Mouse (Mus musculus) liver, postnatal 0 days (tissue): Measurements from ENCODE around the gene 0610010K14Rik. TPM values are rescaled to one million over a fixed set of nuclear protein-coding genes. Genes with fewer than 3 reads are reported as not detected.
A peak's percentile ranks its signal among the peaks of the same experiment; 100 is the strongest.

Experiments
- ATAC-seq: fragments of 200-750 bp; cut with Nextera tagmentation; 2 replicates; pipeline ENCODE4 v1.8.0; 2017; ENCODE audit warnings: mild to moderate bottlenecking, moderate library complexity
- DNase-seq: peaks from one replicate; pipeline ENCODE4 v3.0.0-alpha.2; 2016
- H3K27ac ChIP-seq: fragments of 300-500 bp; sonication (generic); 2 replicates; pipeline ENCODE4 v1.5.1; 2014; ENCODE audit warnings: antibody characterized with exemption, moderate library complexity, mild to moderate bottlenecking, low read depth
- H3K27me3 ChIP-seq: fragments of 300-500 bp; sonication (generic); 2 replicates; pipeline ENCODE4 v1.6.1; 2014; ENCODE audit warnings: low read length, control low read depth, mixed read lengths; ENCODE audit not compliant: insufficient read depth
- H3K36me3 ChIP-seq: fragments of 300-500 bp; sonication (generic); replicated peaks from 2 replicates; pipeline ENCODE4 v1.6.1; 2014; ENCODE audit warnings: mild to moderate bottlenecking, control low read depth, low read length, moderate library complexity, mixed read lengths; ENCODE audit not compliant: insufficient read depth
- H3K4me1 ChIP-seq: fragments of 300-500 bp; sonication (generic); 2 replicates; pipeline ENCODE4 v1.6.1; 2014; ENCODE audit warnings: antibody characterized with exemption, mild to moderate bottlenecking, control low read depth; ENCODE audit not compliant: insufficient read depth
- H3K4me2 ChIP-seq: fragments of 300-500 bp; sonication (generic); 2 replicates; pipeline ENCODE4 v1.6.1; 2014; ENCODE audit warnings: low read depth, mild to moderate bottlenecking, low read length, moderate library complexity, mixed read lengths
- H3K4me3 ChIP-seq: fragments of 300-500 bp; sonication (generic); 2 replicates; pipeline ENCODE4 v1.5.1; 2014; ENCODE audit warnings: low read depth, low read length
- H3K9ac ChIP-seq: fragments of 300-500 bp; sonication (generic); replicated peaks from 2 replicates; pipeline ENCODE4 v1.6.1; 2014; ENCODE audit warnings: mild to moderate bottlenecking, moderate library complexity
- H3K9me3 ChIP-seq: fragments of 300-500 bp; sonication (generic); 2 replicates; pipeline ENCODE4 v1.6.1; 2016; ENCODE audit warnings: mild to moderate bottlenecking, control low read depth, low read length, mixed read lengths
- CTCF ChIP-seq: sonication (generic); IDR thresholded peaks from 2 replicates; pipeline ENCODE4 v1.5.1; 2016; ENCODE audit warnings: antibody characterized with exemption, low read depth
- EP300 ChIP-seq: IDR thresholded peaks from 2 replicates; pipeline ENCODE4 v1.6.1; 2016; ENCODE audit warnings: antibody characterized with exemption, low read depth, mild to moderate bottlenecking
- WGBS: fragments of 180-500 bp; shearing (Covaris S2); extraction: QIAGEN DNeasy Blood & Tissue Kit; methylation state at CpG from one replicate; pipeline ENCODE4 v1.1.7; 2014; ENCODE audit not compliant: insufficient replicate concordance; 5-methylcytosine and 5-hydroxymethylcytosine counted together
- polyA plus RNA-seq: library from polyadenylated mRNA; unstranded; fragments of >200 nt; fragmentation: Nextera tagmentation; extraction: Ambion mirVana; gene quantifications from 2 replicates; pipeline ENCODE4 v1.2.1, GENCODE M21; 2015

The 0610010K14Rik gene
- polyA plus RNA-seq, 1 experiment from 2014 or later: 48.9 TPM

DNA sequence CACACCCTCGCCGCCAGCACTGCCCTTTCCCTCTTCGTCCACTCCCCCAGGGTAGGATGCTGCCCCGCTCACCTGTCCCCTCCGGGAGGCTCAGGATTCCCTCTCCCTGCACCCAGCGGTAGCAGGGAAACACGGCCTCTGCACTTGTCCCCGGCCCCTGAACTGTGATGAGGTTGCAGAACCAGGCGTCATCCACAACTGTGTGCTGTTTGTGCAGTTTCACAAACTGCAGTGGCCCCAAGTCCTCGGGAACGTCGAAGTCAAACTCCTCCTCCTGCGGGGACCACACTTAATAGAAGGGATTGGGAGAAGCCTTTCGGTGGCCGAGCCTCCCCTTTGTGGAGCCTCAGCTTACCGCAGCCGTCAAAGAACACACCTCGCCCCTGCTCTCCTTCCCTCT is 16.6 kb upstream of the 0610010K14Rik start:
- TF ChIP-seq CTCF (no peak), EP300 (no peak)
- Histone ChIP-seq H3K4me2 (peak overlapping the region; percentile 44), H3K4me1 (no peaks in the 10 kb centered on the region), H3K9me3 (no peaks in the 10 kb centered on the region), H3K36me3 (no peaks in the 10 kb centered on the region), H3K27me3 (peaks cover 42% of the 10 kb centered on the region), H3K4me3 (peak overlapping the region; percentile 12; the same call in 1 of the 2 replicates), H3K9ac (no peak overlapping the region), H3K27ac (no peak overlapping the region)
- 5% methylated on average over 18 of the region's 18 CpGs for WGBS
- DNase-seq (no peak), ATAC-seq (peak; percentile 29; the same call in 1 of the 2 replicates)

DNA sequence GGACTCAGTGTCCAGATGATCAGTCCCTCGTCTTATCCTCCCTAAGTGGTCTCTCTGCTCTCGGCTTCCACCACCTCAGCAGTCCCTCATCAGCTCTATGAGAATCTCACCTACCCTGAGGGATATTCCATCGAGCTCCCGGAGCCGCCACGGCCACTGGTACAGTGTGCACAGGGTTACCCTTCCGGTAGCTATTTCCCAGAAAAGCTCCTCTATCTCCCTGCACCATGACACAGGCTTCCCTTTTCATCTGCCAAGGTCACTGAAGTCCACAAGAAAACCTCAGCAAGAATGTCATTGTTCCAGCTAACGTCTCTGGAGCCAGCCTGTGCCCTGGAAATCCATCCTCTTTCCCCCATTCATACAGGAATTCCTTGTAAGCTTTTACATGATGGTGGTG is 14.1 kb upstream of the 0610010K14Rik start:
- Histone ChIP-seq H3K4me3 (no peak overlapping the region), H3K9ac (no peak overlapping the region), H3K27me3 (peaks cover 42% of the 10 kb centered on the region), H3K4me1 (no peaks in the 10 kb centered on the region), H3K27ac (0 out of 2 replicates have a peak overlapping the region, but pooled peaks have one; percentile 12), H3K36me3 (no peaks in the 10 kb centered on the region), H3K4me2 (no peak overlapping the region), H3K9me3 (no peaks in the 10 kb centered on the region)
- TF ChIP-seq EP300: peak; percentile 58; the same call in 1 of the 2 replicates
- no peak for TF ChIP-seq CTCF
- WGBS: 70% methylated on average over 8 of the region's 8 CpGs
- peak; percentile 49; the same call in 1 of the 2 replicates for ATAC-seq
- DNase-seq: no peak

DNA sequence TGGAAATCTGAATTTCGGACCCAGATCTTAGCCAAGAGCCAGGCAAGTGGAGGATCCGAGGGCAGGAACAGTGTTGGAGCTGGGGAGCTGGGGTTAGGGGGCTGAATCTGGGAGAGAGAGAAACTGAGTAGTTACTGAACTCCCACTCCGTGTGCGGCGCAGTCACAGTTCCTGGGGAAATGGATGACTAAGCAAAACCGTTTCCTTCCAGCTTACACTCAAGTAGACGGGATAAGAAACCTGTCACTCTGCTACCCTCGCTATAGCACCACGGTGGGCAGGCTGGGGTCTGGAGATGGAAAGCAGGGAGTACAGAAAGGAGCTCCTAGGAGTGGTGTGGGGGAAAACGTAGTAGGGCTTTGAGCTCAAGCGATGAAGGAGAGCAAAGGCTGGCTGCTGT is 12.4 kb upstream of the 0610010K14Rik start:
- ATAC-seq (no peak), DNase-seq (no peak)
- no peak overlapping the region for H3K4me2 ChIP-seq
- H3K4me1 ChIP-seq: no peaks in the 10 kb centered on the region
- WGBS: 35% methylated on average over 11 of the region's 11 CpGs
- no peaks in the 10 kb centered on the region for H3K36me3 ChIP-seq
- H3K9ac ChIP-seq: no peak overlapping the region
- H3K4me3 ChIP-seq: no peak overlapping the region
- H3K9me3 ChIP-seq: no peaks in the 10 kb centered on the region
- no peak overlapping the region for H3K27ac ChIP-seq
- H3K27me3 ChIP-seq: peaks cover 36% of the 10 kb centered on the region
- no peak for TF ChIP-seq CTCF
- no peak for TF ChIP-seq EP300

DNA sequence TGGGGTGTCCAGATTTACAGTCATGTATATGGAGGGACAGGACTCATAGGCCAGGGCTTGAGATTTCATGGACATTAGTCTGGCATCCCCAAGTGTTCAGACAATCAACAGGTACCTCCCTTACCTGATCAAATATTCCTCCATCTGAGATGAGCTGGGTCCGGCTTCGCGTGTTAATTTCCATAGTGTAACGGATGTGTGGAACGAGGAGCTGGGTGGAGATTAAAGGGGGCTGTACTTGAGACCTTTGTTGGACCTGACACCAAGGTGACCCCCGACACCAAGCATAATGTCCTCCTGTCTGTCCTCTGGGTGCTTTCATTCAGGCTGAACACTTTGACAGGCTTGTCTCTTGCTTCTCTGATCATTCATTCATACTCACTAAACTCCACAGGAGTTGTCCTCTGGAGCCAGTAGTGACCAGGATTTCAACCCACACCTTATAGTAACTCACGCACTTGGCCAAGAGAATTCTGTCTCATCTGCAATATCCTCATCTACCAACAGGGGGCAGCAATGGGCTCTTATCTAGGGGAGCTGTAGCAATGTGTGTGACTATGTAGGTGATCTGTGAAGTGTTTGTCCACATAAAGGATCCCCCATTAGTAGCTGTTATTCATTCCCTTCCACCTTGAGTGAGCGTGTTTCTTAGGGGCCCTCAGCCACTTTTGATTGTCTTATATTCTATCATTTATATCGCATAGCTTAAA is 9.6 kb upstream of the 0610010K14Rik start:
- H3K4me3 ChIP-seq: no peak overlapping the region
- TF ChIP-seq CTCF: peak; percentile 93
- TF ChIP-seq EP300: no peak
- H3K27me3 ChIP-seq: peaks cover 8% of the 10 kb centered on the region
- no peaks in the 10 kb centered on the region for H3K4me1 ChIP-seq
- 45% methylated on average over 9 of the region's 9 CpGs for WGBS
- no peak overlapping the region for H3K9ac ChIP-seq
- no peaks in the 10 kb centered on the region for H3K36me3 ChIP-seq
- ATAC-seq (peak; percentile 44; the same call in 1 of the 2 replicates), DNase-seq (peak; percentile 77)
- no peak overlapping the region for H3K27ac ChIP-seq
- H3K9me3 ChIP-seq: no peaks in the 10 kb centered on the region
- H3K4me2 ChIP-seq: no peak overlapping the region

DNA sequence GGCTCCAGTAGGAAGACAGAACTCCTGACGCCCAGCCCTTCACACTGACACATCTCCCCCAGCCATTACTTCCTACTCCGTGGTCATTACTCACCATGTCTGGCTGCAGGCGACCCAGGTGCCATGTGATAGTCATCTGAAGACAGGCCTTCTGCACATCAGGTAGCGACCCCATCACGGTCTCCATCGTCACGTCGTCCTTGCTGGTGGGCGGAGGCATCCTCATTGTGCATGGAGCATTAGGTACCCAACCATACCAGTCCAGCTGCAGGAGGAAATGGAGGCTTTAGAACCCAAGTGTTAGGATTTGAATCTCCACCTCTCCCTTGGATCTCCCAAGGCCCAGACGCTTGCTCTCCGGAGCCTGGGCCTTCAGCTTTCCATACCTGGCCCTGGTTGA is 4.9 kb upstream of the 0610010K14Rik start:
- Histone ChIP-seq H3K27ac (no peak overlapping the region), H3K9ac (no peak overlapping the region), H3K27me3 (no peaks in the 10 kb centered on the region), H3K4me1 (peaks cover 13% of the 10 kb centered on the region), H3K36me3 (no peaks in the 10 kb centered on the region), H3K4me3 (no peak overlapping the region), H3K4me2 (no peak overlapping the region), H3K9me3 (no peaks in the 10 kb centered on the region)
- TF ChIP-seq EP300 (no peak), CTCF (no peak)
- WGBS: 65% methylated on average over 11 of the region's 11 CpGs
- ATAC-seq (no peak), DNase-seq (no peak)

DNA sequence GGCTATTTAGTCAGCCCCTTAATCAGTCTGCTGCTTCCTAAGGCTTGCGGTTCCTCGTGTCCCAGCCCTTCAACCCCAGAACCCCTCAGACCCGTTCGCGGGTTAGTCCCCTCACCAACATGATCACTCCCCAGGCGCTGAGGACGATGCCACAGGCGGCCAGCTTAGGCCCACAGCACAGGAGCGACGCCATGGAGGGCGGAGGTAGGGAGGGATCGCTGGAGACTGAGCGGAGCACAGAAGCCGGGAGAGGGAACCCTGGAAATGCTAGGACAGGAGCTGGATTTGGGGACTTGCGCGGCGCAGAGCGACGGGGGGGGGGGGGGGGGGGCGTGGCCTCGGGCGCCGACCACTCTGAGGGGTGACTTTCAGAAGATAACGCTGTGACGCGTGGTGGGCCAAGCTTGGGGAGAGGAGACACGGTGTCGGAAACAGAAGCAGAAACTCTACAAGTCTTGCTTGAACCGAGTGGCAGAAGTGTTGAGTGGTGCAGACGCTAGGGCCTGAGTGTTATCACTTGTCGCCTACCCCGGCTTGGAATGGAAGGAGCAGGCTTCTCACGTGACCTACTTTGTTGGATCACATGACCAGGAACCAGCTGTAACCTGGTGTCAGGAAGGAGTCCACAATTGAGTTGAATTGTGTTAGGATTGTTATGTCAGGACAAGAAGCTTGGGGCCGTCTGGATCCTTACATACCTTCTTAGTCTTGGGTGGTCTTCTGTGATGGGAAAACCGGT is 2.0 kb upstream of the 0610010K14Rik start, which contains the start of the genes Gm21988 and Rnasek:
TSS of gene Gm21988 (minus strand) at position 290 of the 739 bp plus-strand sequence.
TSS of gene Rnasek (minus strand) at position 302 of the 739 bp plus-strand sequence.
- under 1% methylated on average over 27 of the region's 35 CpGs for WGBS

More for the DNA sequence above, 2.0 kb upstream of the 0610010K14Rik start, which contains the start of the genes Gm21988 and Rnasek:
- Histone ChIP-seq H3K4me1 (peaks cover 21% of the 10 kb centered on the region), H3K9ac (peak within 1 kb of the TSS; percentile 96), H3K4me3 (peak within 1 kb of the TSS; percentile 92), H3K4me2 (peak within 1 kb of the TSS; percentile 87), H3K27me3 (no peaks in the 10 kb centered on the region), H3K36me3 (peaks cover 11% of the 10 kb centered on the region; the same call in 1 of the 2 replicates), H3K27ac (peak within 1 kb of the TSS; percentile 94), H3K9me3 (no peaks in the 10 kb centered on the region)
- TF ChIP-seq EP300: peak; percentile 12; the same call in 1 of the 2 replicates
- TF ChIP-seq CTCF: no peak
- DNase-seq (peak; percentile 84), ATAC-seq (peak; percentile 36)
